Mouse (Mus musculus) thymus, adult 18-20 months (tissue): Measurements from ENCODE around the gene Slc35b2.

Experiments used
- DNase-seq, 2 experiments: peaks; one replicate each; pipeline ENCODE4 v3.0.0; 2022; ENCODE audit warnings: mixed read lengths in 2 of 2

The Slc35b2 gene

GRCm38 (mm10) chr17:45584939-45585678, 21.4 kb downstream of the Slc35b2 start:
- DNase-seq, result peak in 1 of 2 experiments; percentile 54

- DNase-seq, result no peak
Measured at GRCm38 (mm10) chr17:45585725-45586448, 22.2 kb downstream of the Slc35b2 start.

GRCm38 (mm10) chr17:45586449-45586837, 22.8 kb downstream of the Slc35b2 start:
- no peak for DNase-seq

GRCm38 (mm10) chr17:45588370-45588769, 24.7 kb downstream of the Slc35b2 start:
- DNase-seq, result no peak

- no peak for DNase-seq
Measured at GRCm38 (mm10) chr17:45589236-45589635, 25.6 kb downstream of the Slc35b2 start.

GRCm38 (mm10) chr17:45589844-45590243, 26.2 kb downstream of the Slc35b2 start:
- DNase-seq, result no peak

GRCm38 (mm10) chr17:45590410-45590809, 26.7 kb downstream of the Slc35b2 start:
- DNase-seq, result no peak

- DNase-seq, result no peak
Measured at GRCm38 (mm10) chr17:45591701-45592605, 28.3 kb downstream of the Slc35b2 start.

GRCm38 (mm10) chr17:45592606-45593431, 29.1 kb downstream of the Slc35b2 start:
- DNase-seq, result no peak

GRCm38 (mm10) chr17:45593479-45593878, 29.8 kb downstream of the Slc35b2 start:
- DNase-seq, result no peak

GRCm38 (mm10) chr17:45594195-45594594, 30.5 kb downstream of the Slc35b2 start:
- no peak for DNase-seq

- DNase-seq, result peak; percentile 78 to 79
Measured at GRCm38 (mm10) chr17:45594881-45595735, 31.4 kb downstream of the Slc35b2 start.

- DNase-seq, result no peak
Measured at GRCm38 (mm10) chr17:45595736-45596390, 32.2 kb downstream of the Slc35b2 start.

GRCm38 (mm10) chr17:45596631-45597396, 33.1 kb downstream of the Slc35b2 start:
- DNase-seq, result no peak

GRCm38 (mm10) chr17:45597787-45598186, 34.1 kb downstream of the Slc35b2 start:
- no peak for DNase-seq

- no peak for DNase-seq
Measured at GRCm38 (mm10) chr17:45598376-45598775, 34.7 kb downstream of the Slc35b2 start.

- no peak for DNase-seq
Measured at GRCm38 (mm10) chr17:45598891-45599290, 35.2 kb downstream of the Slc35b2 start.

- no peak for DNase-seq
Measured at GRCm38 (mm10) chr17:45599446-45600242, 36.0 kb downstream of the Slc35b2 start, which contains the start of gene Slc29a1. Gene Slc29a1 (minus strand): TSS chr17:45599606.

GRCm38 (mm10) chr17:45600267-45600666, 36.6 kb downstream of the Slc35b2 start:
- no peak for DNase-seq
